Mouse (Mus musculus) regulatory T cell (primary cell): ENCODE measurements around the gene Wdr20.

Source experiments
- in situ Hi-C: fragments of 300-600 bp; cut with MboI, MseI; formaldehyde crosslinking; loops from one replicate; pipeline ENCODE4 v1.15.1; 2025; ENCODE audit warnings: high pct_unique_total_duplicates

The Wdr20 gene

DNA sequence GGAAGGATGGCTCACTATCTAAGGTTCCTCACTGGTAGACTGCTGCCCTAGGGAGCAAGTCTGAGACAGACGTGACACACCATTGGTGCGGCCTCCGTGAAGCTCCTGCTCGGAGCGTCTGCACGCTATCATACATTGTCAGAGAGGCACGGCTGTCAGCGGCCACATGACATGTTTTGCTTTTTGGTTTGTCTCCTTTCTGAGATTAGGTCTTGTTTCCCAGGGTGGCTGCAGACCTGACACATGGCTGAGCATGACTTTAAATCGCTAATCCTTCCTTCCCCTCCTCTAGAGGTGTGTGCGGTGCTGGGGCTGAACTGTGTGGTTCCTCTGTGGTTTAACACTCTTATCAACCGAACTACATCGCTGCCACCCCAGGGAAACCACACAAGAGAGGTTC is 113.7 kb downstream of the Wdr20 start:
- in situ Hi-C loops = no loop called here

- in situ Hi-C loops = no loop called here
These were observed 114.2 kb downstream of the Wdr20 start for GRCm38 (mm10) chr12:110851923-110852322.
